Mouse (Mus musculus) limb, embryonic 11.5 days (tissue): ENCODE measurements at regions not wholly inside any gene's neighbourhood (a gene's known extent, or its start where the extent isn't known, plus 50 kb on each side); places are given as distances from the start of the nearest gene placed in this dataset.

Source experiments
- ATAC-seq: fragments of 200-750 bp; cut with Nextera tagmentation; 2 replicates; pipeline ENCODE4 v1.8.0; 2017; ENCODE audit warnings: low read depth; ENCODE audit not compliant: insufficient number of reproducible peaks, low FRiP score, low TSS enrichment
- DNase-seq: peaks from one replicate; pipeline ENCODE4 v3.0.0-alpha.2; 2015; ENCODE audit warnings: low spot score
- H3K27ac ChIP-seq: fragments of 300-500 bp; sonication (generic); replicated peaks from 2 replicates; pipeline ENCODE4 v1.5.1; 2014; ENCODE audit warnings: low read depth, mild to moderate bottlenecking, low read length
- H3K27me3 ChIP-seq: fragments of 300-500 bp; sonication (generic); 2 replicates; pipeline ENCODE4 v1.6.1; 2014; ENCODE audit warnings: mild to moderate bottlenecking, low read length, mixed read lengths; ENCODE audit not compliant: control insufficient read depth, insufficient read depth
- H3K36me3 ChIP-seq: fragments of 300-500 bp; sonication (generic); 2 replicates; pipeline ENCODE4 v1.6.1; 2014; ENCODE audit warnings: mild to moderate bottlenecking, low read length, moderate library complexity, mixed read lengths; ENCODE audit not compliant: control insufficient read depth, insufficient read depth
- H3K4me1 ChIP-seq: fragments of 300-500 bp; sonication (generic); 2 replicates; pipeline ENCODE4 v1.6.1; 2014; ENCODE audit warnings: low read length, mixed read lengths; ENCODE audit not compliant: control insufficient read depth, insufficient read depth
- H3K4me2 ChIP-seq: fragments of 300-500 bp; sonication (generic); 2 replicates; pipeline ENCODE4 v1.6.1; 2014; ENCODE audit warnings: low read depth, mild to moderate bottlenecking, moderate library complexity; ENCODE audit not compliant: severe bottlenecking
- H3K4me3 ChIP-seq: fragments of 300-500 bp; sonication (generic); 2 replicates; pipeline ENCODE4 v1.5.1; 2014; ENCODE audit warnings: low read depth, low read length
- H3K9ac ChIP-seq: fragments of 300-500 bp; sonication (generic); 2 replicates; pipeline ENCODE4 v1.6.1; 2014; ENCODE audit warnings: mild to moderate bottlenecking, low read length
- H3K9me3 ChIP-seq: fragments of 300-500 bp; sonication (generic); 2 replicates; pipeline ENCODE4 v1.6.1; 2016; ENCODE audit warnings: low read length; ENCODE audit not compliant: control insufficient read depth

GRCm38 (mm10) chr12:64614877-64615276 is 140.4 kb upstream of the Fscb start:
- H3K9me3 ChIP-seq, result no peaks in the 10 kb centered on the region
- H3K27ac ChIP-seq, result no peak overlapping the region
- no peaks in the 10 kb centered on the region for H3K36me3 ChIP-seq
- H3K9ac ChIP-seq, result no peak overlapping the region
- no peaks in the 10 kb centered on the region for H3K4me1 ChIP-seq
- H3K27me3 ChIP-seq, result no peaks in the 10 kb centered on the region
- ATAC-seq, result no peak
- H3K4me3 ChIP-seq, result no peak overlapping the region
- H3K4me2 ChIP-seq, result no peak overlapping the region
- DNase-seq, result no peak
